Mouse (Mus musculus): Measurements from ENCODE around the gene Rab43. TPM values are rescaled to one million over a fixed set of nuclear protein-coding genes. Genes with fewer than 3 reads are reported as not detected.

Gene Rab43
- polyA plus RNA-seq, 1 experiment from 2014 or later: 9.7 TPM

DNA sequence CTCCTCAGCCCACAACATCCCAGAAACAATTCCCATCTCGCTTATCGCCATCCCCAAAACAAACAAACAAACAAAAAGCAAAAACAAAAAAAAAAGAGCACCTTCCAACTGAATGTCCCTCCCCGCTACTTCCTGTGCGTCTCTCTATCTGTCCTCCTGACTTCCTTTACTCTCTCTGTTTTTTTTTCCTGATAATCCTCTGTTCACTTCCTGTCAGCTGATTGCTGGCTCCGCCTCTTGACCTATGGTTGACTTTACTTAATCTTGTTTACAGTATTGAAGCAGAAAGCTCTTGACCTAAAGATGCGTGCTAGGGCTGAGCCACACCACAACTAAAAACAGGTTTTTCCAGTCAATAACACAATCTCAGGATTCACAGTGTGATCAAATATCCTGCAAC is 63.4 kb downstream of the Rab43 start:
- H3K4me1 ChIP-seq (ENCODE audit: control insufficient read depth, insufficient read depth, low read length): no peaks in the 10 kb centered on the region
- H3K9me3 ChIP-seq (replicated peaks; ENCODE audit: control insufficient read depth, low read length, poor library complexity, severe bottlenecking): no peaks in the 10 kb centered on the region
- H3K9ac ChIP-seq (ENCODE audit: low read depth, low read length): no peak overlapping the region
- WGBS: 86% methylated on average over 6 of the region's 6 CpGs
- H3K4me2 ChIP-seq (ENCODE audit: low read length): no peak overlapping the region
- no peaks in the 10 kb centered on the region for H3K27me3 ChIP-seq (ENCODE audit: control insufficient read depth, insufficient read depth, low read depth, low read length)
- no peaks in the 10 kb centered on the region for H3K36me3 ChIP-seq (ENCODE audit: control insufficient read depth, insufficient read depth, low read length)
- no peak overlapping the region for H3K4me3 ChIP-seq (ENCODE audit: low read depth, low read length)
- ATAC-seq: no peak
- no peak overlapping the region for H3K27ac ChIP-seq (ENCODE audit: low read length)

GRCm38 (mm10) chr6:87748078-87748477 is 63.9 kb downstream of the Rab43 start:
- Histone ChIP-seq H3K9ac (ENCODE audit: low read depth, low read length) (no peak overlapping the region), H3K27ac (ENCODE audit: low read length) (no peak overlapping the region), H3K36me3 (ENCODE audit: control insufficient read depth, insufficient read depth, low read length) (no peaks in the 10 kb centered on the region), H3K4me2 (ENCODE audit: low read length) (no peak overlapping the region), H3K27me3 (ENCODE audit: control insufficient read depth, insufficient read depth, low read depth, low read length) (no peaks in the 10 kb centered on the region), H3K4me3 (ENCODE audit: low read depth, low read length) (no peak overlapping the region), H3K4me1 (ENCODE audit: control insufficient read depth, insufficient read depth, low read length) (no peaks in the 10 kb centered on the region), H3K9me3 (replicated peaks; ENCODE audit: control insufficient read depth, low read length, poor library complexity, severe bottlenecking) (no peaks in the 10 kb centered on the region)
- 83% methylated on average over 2 of the region's 2 CpGs for WGBS
- ATAC-seq: no peak

DNA sequence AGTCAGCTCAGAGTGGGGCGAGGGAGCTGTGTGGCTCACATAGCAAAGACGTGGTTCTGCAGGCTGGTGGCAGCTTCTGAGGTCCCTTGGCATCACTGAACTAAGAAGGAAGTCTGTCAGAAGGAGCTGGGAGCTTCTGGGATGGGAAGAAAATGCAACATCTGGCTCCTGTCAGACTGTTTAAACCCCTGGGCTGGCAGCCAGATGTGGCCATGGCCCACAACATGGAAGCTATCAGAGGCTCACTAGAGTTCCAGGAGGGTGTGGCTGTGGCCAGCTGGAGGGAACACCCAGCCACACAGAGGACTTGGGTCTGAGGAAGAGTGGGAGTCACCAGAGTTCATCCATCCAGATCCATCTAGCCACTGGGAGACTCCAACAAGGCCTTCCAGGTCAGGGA is 65.1 kb downstream of the Rab43 start:
- no peak for ATAC-seq
- no peak overlapping the region for H3K4me3 ChIP-seq (ENCODE audit: low read depth, low read length)
- 70% methylated on average over 2 of the region's 2 CpGs for WGBS

GRCm38 (mm10) chr6:87746059-87746458 is 65.9 kb downstream of the Rab43 start:
- ATAC-seq: no peak

More for the DNA sequence above, 65.1 kb downstream of the Rab43 start:
- Histone ChIP-seq H3K27ac (ENCODE audit: low read length) (no peak overlapping the region), H3K27me3 (ENCODE audit: control insufficient read depth, insufficient read depth, low read depth, low read length) (no peaks in the 10 kb centered on the region), H3K4me2 (ENCODE audit: low read length) (no peak overlapping the region), H3K4me1 (ENCODE audit: control insufficient read depth, insufficient read depth, low read length) (no peaks in the 10 kb centered on the region), H3K36me3 (ENCODE audit: control insufficient read depth, insufficient read depth, low read length) (no peaks in the 10 kb centered on the region), H3K9ac (ENCODE audit: low read depth, low read length) (no peak overlapping the region), H3K9me3 (replicated peaks; ENCODE audit: control insufficient read depth, low read length, poor library complexity, severe bottlenecking) (no peaks in the 10 kb centered on the region)

DNA sequence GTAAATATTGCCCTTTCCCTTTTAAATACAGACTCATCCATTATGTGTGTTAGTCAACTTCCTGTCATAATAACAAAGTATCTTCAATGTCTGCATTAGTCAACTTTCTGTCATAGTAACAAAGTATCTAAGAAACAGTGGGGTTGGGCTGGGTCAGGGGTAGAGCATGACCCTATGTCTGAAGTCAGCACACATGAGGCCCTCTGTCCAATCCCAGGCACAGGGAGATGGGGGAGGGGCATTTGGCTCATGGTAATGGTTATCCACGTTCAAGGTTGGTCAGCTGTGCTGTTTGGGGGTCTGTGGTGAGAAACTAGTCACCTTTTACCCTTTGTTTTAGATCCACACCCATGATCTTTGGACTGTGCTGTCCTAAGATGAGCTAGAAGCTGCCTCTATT is 66.7 kb downstream of the Rab43 start:
- Histone ChIP-seq H3K4me1 (ENCODE audit: control insufficient read depth, insufficient read depth, low read length) (no peaks in the 10 kb centered on the region), H3K27ac (ENCODE audit: low read length) (no peak overlapping the region)
- ATAC-seq: no peak

More at GRCm38 (mm10) chr6:87746059-87746458, 65.9 kb downstream of the Rab43 start:
- H3K27ac ChIP-seq (ENCODE audit: low read length): no peak overlapping the region
- no peak overlapping the region for H3K4me3 ChIP-seq (ENCODE audit: low read depth, low read length)
- H3K9ac ChIP-seq (ENCODE audit: low read depth, low read length): no peak overlapping the region
- no peaks in the 10 kb centered on the region for H3K4me1 ChIP-seq (ENCODE audit: control insufficient read depth, insufficient read depth, low read length)
- H3K36me3 ChIP-seq (ENCODE audit: control insufficient read depth, insufficient read depth, low read length): no peaks in the 10 kb centered on the region
- H3K9me3 ChIP-seq (replicated peaks; ENCODE audit: control insufficient read depth, low read length, poor library complexity, severe bottlenecking): no peaks in the 10 kb centered on the region
- H3K4me2 ChIP-seq (ENCODE audit: low read length): no peak overlapping the region
- no peaks in the 10 kb centered on the region for H3K27me3 ChIP-seq (ENCODE audit: control insufficient read depth, insufficient read depth, low read depth, low read length)
- 68% methylated on average over 3 of the region's 3 CpGs for WGBS

DNA sequence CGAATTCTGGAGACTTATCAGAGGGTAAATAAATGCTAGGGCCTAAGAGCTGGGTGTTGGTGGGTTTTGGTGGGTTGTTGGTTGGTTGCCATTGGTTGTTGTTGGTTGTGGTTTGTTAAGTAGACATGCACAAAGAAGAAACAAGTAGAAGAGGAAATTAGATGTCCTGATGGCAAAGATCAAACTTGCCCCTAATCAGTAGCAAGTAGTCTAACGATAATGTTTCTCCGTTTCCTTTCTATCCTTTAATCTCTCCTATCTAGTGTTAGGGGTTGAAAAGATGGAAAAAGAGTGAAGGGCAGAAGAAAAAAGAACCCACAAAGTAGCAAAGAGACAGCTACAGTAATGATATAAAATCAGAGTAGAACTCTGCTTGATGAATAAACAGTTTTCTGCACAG is 67.3 kb downstream of the Rab43 start:
- Histone ChIP-seq H3K27me3 (ENCODE audit: control insufficient read depth, insufficient read depth, low read depth, low read length) (no peaks in the 10 kb centered on the region), H3K9me3 (replicated peaks; ENCODE audit: control insufficient read depth, low read length, poor library complexity, severe bottlenecking) (no peaks in the 10 kb centered on the region), H3K4me3 (ENCODE audit: low read depth, low read length) (no peak overlapping the region), H3K27ac (ENCODE audit: low read length) (no peak overlapping the region), H3K36me3 (ENCODE audit: control insufficient read depth, insufficient read depth, low read length) (no peaks in the 10 kb centered on the region), H3K9ac (ENCODE audit: low read depth, low read length) (no peak overlapping the region), H3K4me1 (ENCODE audit: control insufficient read depth, insufficient read depth, low read length) (no peaks in the 10 kb centered on the region), H3K4me2 (ENCODE audit: low read length) (no peak overlapping the region)
- WGBS: 89% methylated on average over 3 of the region's 3 CpGs
- no peak for ATAC-seq

More for the DNA sequence above, 66.7 kb downstream of the Rab43 start:
- Histone ChIP-seq H3K9me3 (replicated peaks; ENCODE audit: control insufficient read depth, low read length, poor library complexity, severe bottlenecking) (no peaks in the 10 kb centered on the region), H3K9ac (ENCODE audit: low read depth, low read length) (no peak overlapping the region), H3K4me2 (ENCODE audit: low read length) (no peak overlapping the region), H3K4me3 (ENCODE audit: low read depth, low read length) (no peak overlapping the region), H3K27me3 (ENCODE audit: control insufficient read depth, insufficient read depth, low read depth, low read length) (no peaks in the 10 kb centered on the region), H3K36me3 (ENCODE audit: control insufficient read depth, insufficient read depth, low read length) (no peaks in the 10 kb centered on the region)
- 36% methylated on average over 1 of the region's 1 CpGs for WGBS

GRCm38 (mm10) chr6:87743281-87743680 is 68.7 kb downstream of the Rab43 start:
- Histone ChIP-seq H3K27me3 (ENCODE audit: control insufficient read depth, insufficient read depth, low read depth, low read length) (no peaks in the 10 kb centered on the region), H3K4me2 (ENCODE audit: low read length) (no peak overlapping the region), H3K4me1 (ENCODE audit: control insufficient read depth, insufficient read depth, low read length) (no peaks in the 10 kb centered on the region), H3K4me3 (ENCODE audit: low read depth, low read length) (no peak overlapping the region), H3K36me3 (ENCODE audit: control insufficient read depth, insufficient read depth, low read length) (no peaks in the 10 kb centered on the region), H3K27ac (ENCODE audit: low read length) (no peak overlapping the region), H3K9ac (ENCODE audit: low read depth, low read length) (no peak overlapping the region), H3K9me3 (replicated peaks; ENCODE audit: control insufficient read depth, low read length, poor library complexity, severe bottlenecking) (no peaks in the 10 kb centered on the region)
- WGBS: 64% methylated on average over 5 of the region's 5 CpGs
- ATAC-seq: no peak

GRCm38 (mm10) chr6:87742804-87743203 is 69.2 kb downstream of the Rab43 start:
- ATAC-seq: no peak
- Histone ChIP-seq H3K9ac (ENCODE audit: low read depth, low read length) (no peak overlapping the region), H3K36me3 (ENCODE audit: control insufficient read depth, insufficient read depth, low read length) (no peaks in the 10 kb centered on the region), H3K27ac (ENCODE audit: low read length) (no peak overlapping the region), H3K27me3 (ENCODE audit: control insufficient read depth, insufficient read depth, low read depth, low read length) (no peaks in the 10 kb centered on the region), H3K4me3 (ENCODE audit: low read depth, low read length) (no peak overlapping the region), H3K4me1 (ENCODE audit: control insufficient read depth, insufficient read depth, low read length) (no peaks in the 10 kb centered on the region), H3K4me2 (ENCODE audit: low read length) (no peak overlapping the region), H3K9me3 (replicated peaks; ENCODE audit: control insufficient read depth, low read length, poor library complexity, severe bottlenecking) (no peaks in the 10 kb centered on the region)
- WGBS: 79% methylated on average over 5 of the region's 5 CpGs

GRCm38 (mm10) chr6:87741978-87742377 is 70.0 kb downstream of the Rab43 start:
- Histone ChIP-seq H3K9ac (ENCODE audit: low read depth, low read length) (no peak overlapping the region), H3K4me1 (ENCODE audit: control insufficient read depth, insufficient read depth, low read length) (no peaks in the 10 kb centered on the region), H3K4me3 (ENCODE audit: low read depth, low read length) (no peak overlapping the region), H3K27ac (ENCODE audit: low read length) (no peak overlapping the region), H3K9me3 (replicated peaks; ENCODE audit: control insufficient read depth, low read length, poor library complexity, severe bottlenecking) (no peaks in the 10 kb centered on the region), H3K27me3 (ENCODE audit: control insufficient read depth, insufficient read depth, low read depth, low read length) (no peaks in the 10 kb centered on the region), H3K4me2 (ENCODE audit: low read length) (no peak overlapping the region), H3K36me3 (ENCODE audit: control insufficient read depth, insufficient read depth, low read length) (no peaks in the 10 kb centered on the region)
- no peak for ATAC-seq
- 98% methylated on average over 8 of the region's 8 CpGs for WGBS

- no peaks in the 10 kb centered on the region for H3K9me3 ChIP-seq (replicated peaks; ENCODE audit: control insufficient read depth, low read length, poor library complexity, severe bottlenecking)
- no peak overlapping the region for H3K9ac ChIP-seq (ENCODE audit: low read depth, low read length)
- no peak overlapping the region for H3K27ac ChIP-seq (ENCODE audit: low read length)
- no peak overlapping the region for H3K4me3 ChIP-seq (ENCODE audit: low read depth, low read length)
- H3K4me2 ChIP-seq (ENCODE audit: low read length): no peak overlapping the region
- H3K27me3 ChIP-seq (ENCODE audit: control insufficient read depth, insufficient read depth, low read depth, low read length): no peaks in the 10 kb centered on the region
- no peaks in the 10 kb centered on the region for H3K36me3 ChIP-seq (ENCODE audit: control insufficient read depth, insufficient read depth, low read length)
- H3K4me1 ChIP-seq (ENCODE audit: control insufficient read depth, insufficient read depth, low read length): no peaks in the 10 kb centered on the region
- no peak for ATAC-seq
These were observed 71.5 kb downstream of the Rab43 start for GRCm38 (mm10) chr6:87740496-87740895.

Measured in midbrain, embryonic 16.5 days (tissue).